Mouse (Mus musculus): ENCODE data around the gene Il1rapl2. TPM values are rescaled to one million over a fixed set of nuclear protein-coding genes. Genes with fewer than 3 reads are reported as not detected.

Il1rapl2 gene
- polyA plus RNA-seq, 1 experiment, result not detected

DNA sequence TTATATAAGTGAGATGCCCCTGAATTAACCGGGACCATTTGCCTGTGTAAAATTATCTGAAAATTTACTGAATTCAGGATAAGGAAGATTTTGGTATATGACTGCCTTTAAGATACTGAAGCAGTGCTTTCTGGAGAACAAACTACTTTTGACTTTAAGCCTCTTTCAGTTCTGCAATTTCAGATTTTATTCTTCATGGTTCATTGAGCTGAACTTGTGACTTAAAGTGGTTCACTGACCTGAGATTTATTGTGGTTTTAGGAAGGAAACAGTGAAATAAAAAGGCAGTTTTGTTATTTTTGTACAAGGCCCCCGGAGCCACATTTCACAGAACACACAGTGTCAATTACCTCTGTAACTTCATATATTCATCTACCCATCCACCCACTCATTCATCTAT lies 129.6 kb downstream of the Il1rapl2 start:
- Histone ChIP-seq H3K4me3 (ENCODE audit: insufficient read depth, low read depth, low read length) (no peak overlapping the region), H3K27me3 (replicated peaks; ENCODE audit: control insufficient read depth, insufficient read depth, low read length) (no peaks in the 10 kb centered on the region), H3K4me1 (ENCODE audit: control insufficient read depth, insufficient read depth, low read length) (no peaks in the 10 kb centered on the region), H3K36me3 (ENCODE audit: control insufficient read depth, insufficient read depth, low read length) (no peaks in the 10 kb centered on the region), H3K27ac (ENCODE audit: insufficient read depth, low read depth, low read length) (no peak overlapping the region)
- no peak for DNase-seq
- 39% methylated on average over 2 of the region's 2 CpGs for WGBS
- TF ChIP-seq CTCF (conservative IDR thresholded peaks at IDR 0.05; ENCODE audit: insufficient read depth, insufficient read length, low read depth, low read length), result no peak
- TF ChIP-seq POLR2A (IDR thresholded peaks at IDR 0.05; ENCODE audit: low read depth, low read length), result no peak

DNA sequence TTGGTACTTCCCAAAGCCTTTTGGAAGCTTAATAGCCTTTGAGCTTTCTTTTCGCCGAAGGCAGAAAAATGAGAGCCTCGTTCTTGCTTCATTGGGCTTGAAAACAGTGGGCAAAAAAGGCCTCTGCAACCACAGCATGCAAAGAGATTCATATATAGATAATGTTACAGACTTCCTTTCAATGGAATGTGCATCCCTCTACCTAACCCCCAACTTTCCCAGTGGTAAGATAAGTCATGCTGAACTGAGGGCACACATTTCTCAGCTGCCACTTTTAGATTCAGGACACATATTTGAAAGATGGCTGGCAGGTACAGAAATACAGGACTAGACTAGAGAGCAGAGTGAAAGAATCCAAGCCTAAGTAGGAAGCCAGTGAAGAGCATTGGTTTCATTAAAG lies 185.1 kb downstream of the Il1rapl2 start:
- TF ChIP-seq POLR2A (IDR thresholded peaks at IDR 0.05; ENCODE audit: low read depth, low read length) (no peak), CTCF (conservative IDR thresholded peaks at IDR 0.05; ENCODE audit: insufficient read depth, insufficient read length, low read depth, low read length) (no peak)
- WGBS, result 38% methylated on average over 3 of the region's 3 CpGs
- no peak overlapping the region for H3K27ac ChIP-seq (ENCODE audit: insufficient read depth, low read depth, low read length)
- no peaks in the 10 kb centered on the region for H3K36me3 ChIP-seq (ENCODE audit: control insufficient read depth, insufficient read depth, low read length)
- no peak overlapping the region for H3K4me3 ChIP-seq (ENCODE audit: insufficient read depth, low read depth, low read length)
- H3K27me3 ChIP-seq (replicated peaks; ENCODE audit: control insufficient read depth, insufficient read depth, low read length), result no peaks in the 10 kb centered on the region
- DNase-seq, result no peak
- no peaks in the 10 kb centered on the region for H3K4me1 ChIP-seq (ENCODE audit: control insufficient read depth, insufficient read depth, low read length)

DNA sequence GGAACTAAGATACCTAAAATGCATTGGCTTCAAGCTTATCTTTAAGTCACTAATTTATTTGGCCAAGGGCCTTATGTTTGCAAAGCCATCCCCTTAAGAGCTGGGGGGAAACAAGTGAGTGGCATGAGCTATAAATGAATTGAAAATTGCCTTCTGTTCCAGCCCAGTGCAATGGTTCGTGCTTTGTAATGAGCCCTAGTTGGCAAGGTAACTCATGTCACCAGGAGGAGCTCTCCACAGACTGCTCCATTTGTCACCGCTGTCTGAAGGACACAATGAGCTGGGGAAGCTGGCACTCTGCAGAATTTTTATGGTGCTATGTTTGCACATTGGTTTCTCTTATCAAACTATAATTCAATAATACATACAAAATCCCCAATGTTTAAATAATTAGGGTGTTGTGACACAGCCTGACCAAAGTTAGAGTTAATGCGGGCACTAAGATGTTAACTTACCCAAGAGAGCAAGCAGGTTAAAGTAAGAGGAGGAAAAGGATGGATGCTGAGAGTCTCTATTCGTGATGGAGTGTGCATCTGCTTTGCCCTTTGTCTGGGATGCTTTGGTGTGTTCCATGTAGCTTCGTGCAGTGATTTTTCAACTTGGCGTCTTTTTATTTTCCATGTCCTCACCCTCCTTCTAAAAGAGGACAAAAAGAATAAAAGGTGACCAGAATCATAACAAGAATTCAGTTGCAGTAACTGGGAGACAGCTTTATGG lies 235.2 kb downstream of the Il1rapl2 start:
- H3K27me3 ChIP-seq (replicated peaks; ENCODE audit: control insufficient read depth, insufficient read depth, low read length), result no peaks in the 10 kb centered on the region
- H3K4me3 ChIP-seq (ENCODE audit: insufficient read depth, low read depth, low read length), result no peak overlapping the region
- 57% methylated on average over 6 of the region's 6 CpGs for WGBS
- TF ChIP-seq CTCF (conservative IDR thresholded peaks at IDR 0.05; ENCODE audit: insufficient read depth, insufficient read length, low read depth, low read length), result no peak
- no peak for TF ChIP-seq POLR2A (IDR thresholded peaks at IDR 0.05; ENCODE audit: low read depth, low read length)
- no peaks in the 10 kb centered on the region for H3K4me1 ChIP-seq (ENCODE audit: control insufficient read depth, insufficient read depth, low read length)
- H3K27ac ChIP-seq (ENCODE audit: insufficient read depth, low read depth, low read length), result no peak overlapping the region
- no peak for DNase-seq
- H3K36me3 ChIP-seq (ENCODE audit: control insufficient read depth, insufficient read depth, low read length), result no peaks in the 10 kb centered on the region

DNA sequence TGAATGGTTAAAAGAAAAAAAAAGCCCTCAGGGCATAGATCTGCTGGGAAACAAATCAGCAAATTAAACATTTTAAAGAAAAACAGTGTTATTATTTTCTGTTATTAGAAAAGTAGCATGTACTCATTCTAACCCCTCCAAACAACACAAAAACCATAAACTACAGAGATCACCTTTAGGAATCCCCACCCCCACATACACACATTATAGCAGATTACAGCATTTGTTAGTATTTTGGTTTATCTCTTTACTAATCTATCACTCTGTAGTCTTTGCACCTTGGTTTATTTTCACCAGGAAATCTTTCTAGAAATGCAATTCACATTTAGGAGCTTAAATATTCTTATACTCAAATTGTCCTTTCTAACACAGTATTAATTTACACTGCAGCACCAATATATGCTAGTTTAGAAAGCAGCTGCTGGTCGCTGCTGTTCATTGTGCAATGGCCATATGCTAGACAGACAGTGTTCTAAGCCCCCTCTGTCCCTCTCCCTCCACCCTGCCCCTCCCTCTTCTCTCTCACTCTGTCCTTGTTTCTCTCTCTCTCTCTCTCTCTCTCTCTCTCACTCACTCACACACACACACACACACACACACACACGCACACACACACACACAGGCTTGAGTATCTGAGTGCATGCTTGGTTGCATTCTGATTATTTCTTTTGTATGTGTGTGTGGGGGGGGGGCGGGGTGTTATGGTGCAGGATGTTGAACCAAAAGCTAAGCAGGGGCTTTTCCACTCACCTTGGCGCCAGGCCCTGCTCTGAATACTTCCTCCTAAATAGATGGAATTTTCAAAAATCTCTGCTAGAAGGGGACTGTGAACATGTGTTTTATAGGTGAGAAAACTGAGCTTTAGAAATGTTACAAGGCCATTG lies 236.1 kb downstream of the Il1rapl2 start:
- Histone ChIP-seq H3K27me3 (replicated peaks; ENCODE audit: control insufficient read depth, insufficient read depth, low read length) (no peaks in the 10 kb centered on the region), H3K27ac (ENCODE audit: insufficient read depth, low read depth, low read length) (no peak overlapping the region), H3K4me3 (ENCODE audit: insufficient read depth, low read depth, low read length) (no peak overlapping the region), H3K36me3 (ENCODE audit: control insufficient read depth, insufficient read depth, low read length) (no peaks in the 10 kb centered on the region), H3K4me1 (ENCODE audit: control insufficient read depth, insufficient read depth, low read length) (no peaks in the 10 kb centered on the region)
- WGBS, result 44% methylated on average over 4 of the region's 4 CpGs
- DNase-seq, result no peak
- TF ChIP-seq CTCF (conservative IDR thresholded peaks at IDR 0.05; ENCODE audit: insufficient read depth, insufficient read length, low read depth, low read length), result no peak

DNA sequence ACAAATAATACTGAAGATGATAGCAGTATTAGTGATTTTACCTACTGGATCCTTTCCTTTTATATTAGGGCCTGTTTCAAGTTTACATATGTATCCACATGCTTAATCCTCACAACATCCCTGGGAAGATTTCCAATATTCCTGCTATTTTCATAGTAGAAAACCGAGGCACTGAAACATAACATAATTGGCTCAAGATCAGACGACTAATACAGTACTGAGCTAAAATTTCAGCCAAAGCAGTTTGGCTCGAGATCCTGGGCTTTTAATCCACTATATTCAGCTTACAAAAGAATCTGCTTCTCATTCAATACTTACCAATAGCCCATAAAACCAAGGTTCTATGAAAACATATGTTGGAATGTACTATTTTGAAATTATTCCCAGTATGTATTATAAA lies 239.1 kb downstream of the Il1rapl2 start:
- no peaks in the 10 kb centered on the region for H3K4me1 ChIP-seq (ENCODE audit: control insufficient read depth, insufficient read depth, low read length)
- TF ChIP-seq POLR2A (IDR thresholded peaks at IDR 0.05; ENCODE audit: low read depth, low read length) (no peak), CTCF (conservative IDR thresholded peaks at IDR 0.05; ENCODE audit: insufficient read depth, insufficient read length, low read depth, low read length) (no peak)
- H3K36me3 ChIP-seq (ENCODE audit: control insufficient read depth, insufficient read depth, low read length), result no peaks in the 10 kb centered on the region
- no peak for DNase-seq
- H3K27ac ChIP-seq (ENCODE audit: insufficient read depth, low read depth, low read length), result no peak overlapping the region
- no peak overlapping the region for H3K4me3 ChIP-seq (ENCODE audit: insufficient read depth, low read depth, low read length)
- 55% methylated on average over 3 of the region's 3 CpGs for WGBS
- H3K27me3 ChIP-seq (replicated peaks; ENCODE audit: control insufficient read depth, insufficient read depth, low read length), result no peaks in the 10 kb centered on the region

DNA sequence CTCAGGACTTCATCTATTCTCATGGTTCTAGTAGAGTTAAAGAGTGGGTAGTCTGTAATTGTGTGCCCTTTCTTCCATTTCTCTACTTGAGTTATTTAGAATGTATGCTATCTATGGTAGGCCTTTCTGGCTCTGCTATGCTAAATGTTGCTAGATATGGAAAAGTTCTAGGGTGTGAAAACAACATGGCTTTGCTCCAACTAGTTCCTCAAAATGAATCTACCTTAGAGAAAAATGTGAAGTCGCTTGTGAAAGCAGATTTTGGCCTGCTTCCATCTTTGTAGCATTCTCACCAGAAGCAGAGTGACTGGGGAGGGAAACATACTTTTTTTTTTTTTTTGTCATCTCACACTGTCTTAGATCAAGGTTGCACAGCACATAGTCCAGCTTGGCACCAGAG lies 241.7 kb downstream of the Il1rapl2 start:
- no peak overlapping the region for H3K27ac ChIP-seq (ENCODE audit: insufficient read depth, low read depth, low read length)
- no peak for DNase-seq
- H3K36me3 ChIP-seq (ENCODE audit: control insufficient read depth, insufficient read depth, low read length), result no peaks in the 10 kb centered on the region
- TF ChIP-seq CTCF (conservative IDR thresholded peaks at IDR 0.05; ENCODE audit: insufficient read depth, insufficient read length, low read depth, low read length) (no peak), POLR2A (IDR thresholded peaks at IDR 0.05; ENCODE audit: low read depth, low read length) (no peak)
- 65% methylated on average over 1 of the region's 1 CpGs for WGBS
- no peak overlapping the region for H3K4me3 ChIP-seq (ENCODE audit: insufficient read depth, low read depth, low read length)
- no peaks in the 10 kb centered on the region for H3K27me3 ChIP-seq (replicated peaks; ENCODE audit: control insufficient read depth, insufficient read depth, low read length)
- no peaks in the 10 kb centered on the region for H3K4me1 ChIP-seq (ENCODE audit: control insufficient read depth, insufficient read depth, low read length)

DNA sequence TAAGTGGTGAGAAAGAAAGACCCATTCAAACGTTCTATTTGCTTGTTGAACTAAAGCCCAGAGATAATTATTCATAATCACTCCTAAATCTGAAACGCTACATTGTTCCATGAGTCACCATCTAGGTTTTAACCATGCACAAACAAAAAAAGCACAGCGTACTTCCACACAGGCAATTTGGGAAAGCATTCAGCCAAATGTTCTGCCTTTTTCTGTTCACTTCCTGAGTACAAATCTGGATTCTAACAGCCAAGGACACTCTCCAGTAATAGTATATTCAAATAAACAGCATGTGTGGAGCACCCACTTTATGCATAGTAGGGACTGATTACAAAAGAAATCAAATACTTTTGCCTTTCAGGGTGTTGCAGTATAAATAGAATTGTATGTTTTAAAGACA lies 278.5 kb downstream of the Il1rapl2 start:
- no peaks in the 10 kb centered on the region for H3K4me1 ChIP-seq (ENCODE audit: control insufficient read depth, insufficient read depth, low read length)
- H3K36me3 ChIP-seq (ENCODE audit: control insufficient read depth, insufficient read depth, low read length), result no peaks in the 10 kb centered on the region
- H3K4me3 ChIP-seq (ENCODE audit: insufficient read depth, low read depth, low read length), result no peak overlapping the region
- TF ChIP-seq POLR2A (IDR thresholded peaks at IDR 0.05; ENCODE audit: low read depth, low read length) (no peak), CTCF (conservative IDR thresholded peaks at IDR 0.05; ENCODE audit: insufficient read depth, insufficient read length, low read depth, low read length) (no peak)
- WGBS, result 40% methylated on average over 3 of the region's 3 CpGs
- DNase-seq, result no peak
- no peak overlapping the region for H3K27ac ChIP-seq (ENCODE audit: insufficient read depth, low read depth, low read length)
- H3K27me3 ChIP-seq (replicated peaks; ENCODE audit: control insufficient read depth, insufficient read depth, low read length), result no peaks in the 10 kb centered on the region

All from kidney, adult 2 months (tissue).